Mouse (Mus musculus): ENCODE measurements at regions not wholly inside any gene's neighbourhood (a gene's known extent, or its start where the extent isn't known, plus 50 kb on each side); places are given as distances from the start of the nearest gene placed in this dataset.
A peak's percentile ranks its signal among the peaks of the same experiment; 100 is the strongest.

DNA sequence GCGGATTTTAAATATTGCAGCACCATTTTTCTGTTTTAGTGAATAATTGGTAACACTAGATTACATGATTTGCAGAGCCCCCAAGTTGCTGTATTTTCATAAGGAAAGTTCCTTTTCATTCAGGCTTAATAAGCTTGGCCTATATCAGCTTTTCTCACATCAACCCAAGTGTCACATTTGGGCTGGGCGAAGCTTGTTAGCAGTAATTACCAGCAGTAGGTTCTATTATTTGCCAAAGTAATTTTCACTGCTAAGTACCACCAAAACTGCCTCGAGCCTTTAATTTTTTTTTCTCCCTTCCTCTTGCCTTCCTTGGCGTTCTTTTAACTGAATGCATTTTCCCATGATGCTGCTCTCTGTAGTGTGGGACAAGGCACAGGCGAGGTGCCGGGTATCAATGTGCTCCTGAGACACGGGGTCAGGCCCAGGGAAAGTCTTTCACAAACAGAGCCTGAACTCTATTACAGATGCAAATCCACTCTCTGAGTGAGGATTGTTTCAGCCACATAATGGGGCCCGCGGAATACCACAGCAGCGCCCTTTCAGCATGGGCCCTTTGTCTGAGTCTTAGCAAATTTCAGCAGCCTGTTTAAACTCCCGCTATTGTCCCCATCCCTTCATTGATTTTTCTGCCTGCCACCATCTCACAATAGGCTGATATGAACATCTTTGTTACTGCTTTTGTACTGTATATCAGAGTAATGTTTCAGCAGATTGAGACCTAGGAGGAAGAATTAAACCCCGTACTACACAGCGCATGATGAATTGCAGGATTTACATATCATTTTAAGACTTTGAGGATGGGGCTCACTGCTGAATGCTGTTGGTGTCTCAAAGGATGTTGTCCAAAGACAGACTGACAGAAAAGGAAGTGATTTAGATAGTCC, 205.1 kb upstream of the Epha3 start:
- Histone ChIP-seq H3K4me2 (ENCODE audit: low read depth, low read length, severe bottlenecking) (0 out of 2 replicates have a peak overlapping the region, but pooled peaks have one; percentile 5), H3K27ac (ENCODE audit: low read depth, low read length) (peak overlapping the region; percentile 78), H3K27me3 (ENCODE audit: control insufficient read depth, insufficient read depth, low read length) (no peaks in the 10 kb centered on the region), H3K9me3 (ENCODE audit: control insufficient read depth, low read length) (no peaks in the 10 kb centered on the region), H3K4me1 (replicated peaks; ENCODE audit: control insufficient read depth, insufficient read depth, low read length) (no peaks in the 10 kb centered on the region), H3K9ac (ENCODE audit: low read length) (no peak overlapping the region), H3K36me3 (ENCODE audit: control insufficient read depth, insufficient read depth, low read length) (no peaks in the 10 kb centered on the region), H3K4me3 (ENCODE audit: low read depth, low read length) (no peak overlapping the region)
- ATAC-seq (replicated peaks; ENCODE audit: low FRiP score) (peak; percentile 98), DNase-seq (ENCODE audit: low spot score) (peak; percentile 88)
- WGBS = 8% methylated on average over 13 of the region's 13 CpGs

DNA sequence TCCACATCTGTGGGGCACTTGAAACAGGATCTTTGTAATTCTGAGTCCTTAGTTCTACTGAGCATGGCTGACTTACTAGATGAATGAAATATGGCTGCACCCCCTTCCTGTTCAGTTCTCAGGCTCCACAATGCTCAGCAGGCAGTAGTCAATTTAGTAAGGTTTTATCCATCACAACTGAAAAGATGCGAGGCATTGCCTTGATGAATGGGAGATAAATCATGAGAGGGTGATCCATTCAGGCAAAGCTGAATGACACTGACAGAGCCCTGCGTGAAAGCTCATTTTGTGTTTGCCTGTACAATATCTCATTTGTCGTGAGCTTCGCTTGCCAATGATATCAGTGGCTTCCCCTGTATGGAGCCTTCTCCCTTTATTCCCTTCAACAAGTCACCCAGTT, 198.6 kb upstream of the Epha3 start:
- Histone ChIP-seq H3K36me3 (ENCODE audit: control insufficient read depth, insufficient read depth, low read length) (no peaks in the 10 kb centered on the region), H3K9ac (ENCODE audit: low read length) (no peak overlapping the region), H3K9me3 (ENCODE audit: control insufficient read depth, low read length) (no peaks in the 10 kb centered on the region), H3K4me2 (ENCODE audit: low read depth, low read length, severe bottlenecking) (no peak overlapping the region), H3K4me1 (replicated peaks; ENCODE audit: control insufficient read depth, insufficient read depth, low read length) (no peaks in the 10 kb centered on the region), H3K27me3 (ENCODE audit: control insufficient read depth, insufficient read depth, low read length) (no peaks in the 10 kb centered on the region), H3K27ac (ENCODE audit: low read depth, low read length) (no peak overlapping the region), H3K4me3 (ENCODE audit: low read depth, low read length) (no peak overlapping the region)
- WGBS = 54% methylated on average over 4 of the region's 4 CpGs
- DNase-seq (ENCODE audit: low spot score) (no peak), ATAC-seq (replicated peaks; ENCODE audit: low FRiP score) (no peak)

DNA sequence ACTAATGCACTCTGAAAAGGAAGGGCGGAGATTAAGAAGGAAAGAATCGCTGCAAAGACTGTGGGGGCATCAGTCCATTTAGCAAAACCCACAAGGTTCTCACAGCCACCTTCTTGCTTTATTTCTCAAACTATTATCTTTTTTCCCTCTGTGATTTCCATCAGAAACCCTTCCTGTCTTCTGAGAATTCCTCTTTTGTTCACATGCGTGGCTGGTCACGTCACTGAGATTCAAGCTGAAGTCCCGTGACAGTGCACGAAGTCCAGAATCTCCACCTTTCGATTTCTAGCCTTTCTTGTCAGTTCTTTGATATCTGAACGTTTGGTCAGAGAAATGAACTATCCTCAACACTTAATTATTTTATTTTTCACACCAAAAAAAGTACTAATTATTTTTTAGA, 194.7 kb upstream of the Epha3 start:
- ATAC-seq (replicated peaks; ENCODE audit: low FRiP score) (no peak), DNase-seq (ENCODE audit: low spot score) (no peak)
- no peak overlapping the region for H3K4me2 ChIP-seq (ENCODE audit: low read depth, low read length, severe bottlenecking)
- H3K4me3 ChIP-seq (ENCODE audit: low read depth, low read length) = no peak overlapping the region
- no peak overlapping the region for H3K27ac ChIP-seq (ENCODE audit: low read depth, low read length)
- 64% methylated on average over 8 of the region's 8 CpGs for WGBS
- no peaks in the 10 kb centered on the region for H3K27me3 ChIP-seq (ENCODE audit: control insufficient read depth, insufficient read depth, low read length)
- H3K9ac ChIP-seq (ENCODE audit: low read length) = no peak overlapping the region
- no peaks in the 10 kb centered on the region for H3K36me3 ChIP-seq (ENCODE audit: control insufficient read depth, insufficient read depth, low read length)
- no peaks in the 10 kb centered on the region for H3K9me3 ChIP-seq (ENCODE audit: control insufficient read depth, low read length)
- H3K4me1 ChIP-seq (replicated peaks; ENCODE audit: control insufficient read depth, insufficient read depth, low read length) = no peaks in the 10 kb centered on the region

DNA sequence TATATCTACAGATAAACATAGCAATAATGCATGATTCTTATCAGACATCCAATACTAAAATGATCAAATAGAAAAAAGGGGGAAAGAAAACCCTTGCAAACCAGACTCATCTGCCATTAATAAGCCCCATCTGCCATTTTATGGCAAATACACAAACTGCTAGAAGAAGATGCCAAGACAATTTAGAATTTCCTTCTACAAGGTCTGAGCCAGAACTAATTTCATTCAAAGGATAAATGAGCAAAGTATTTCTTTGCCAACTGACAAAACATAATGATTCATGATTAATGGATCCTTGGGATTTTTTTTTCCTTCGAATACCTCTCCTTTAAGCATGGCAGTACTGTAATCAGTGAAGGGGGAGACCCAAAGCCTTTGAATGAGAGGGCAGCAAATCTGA, 190.4 kb upstream of the Epha3 start:
- Histone ChIP-seq H3K9me3 (ENCODE audit: control insufficient read depth, low read length) (no peaks in the 10 kb centered on the region), H3K9ac (ENCODE audit: low read length) (no peak overlapping the region), H3K4me3 (ENCODE audit: low read depth, low read length) (no peak overlapping the region), H3K27ac (ENCODE audit: low read depth, low read length) (no peak overlapping the region), H3K27me3 (ENCODE audit: control insufficient read depth, insufficient read depth, low read length) (no peaks in the 10 kb centered on the region), H3K36me3 (ENCODE audit: control insufficient read depth, insufficient read depth, low read length) (no peaks in the 10 kb centered on the region), H3K4me2 (ENCODE audit: low read depth, low read length, severe bottlenecking) (no peak overlapping the region), H3K4me1 (replicated peaks; ENCODE audit: control insufficient read depth, insufficient read depth, low read length) (no peaks in the 10 kb centered on the region)
- DNase-seq (ENCODE audit: low spot score) (no peak), ATAC-seq (replicated peaks; ENCODE audit: low FRiP score) (no peak)
- WGBS = 98% methylated on average over 1 of the region's 1 CpGs

DNA sequence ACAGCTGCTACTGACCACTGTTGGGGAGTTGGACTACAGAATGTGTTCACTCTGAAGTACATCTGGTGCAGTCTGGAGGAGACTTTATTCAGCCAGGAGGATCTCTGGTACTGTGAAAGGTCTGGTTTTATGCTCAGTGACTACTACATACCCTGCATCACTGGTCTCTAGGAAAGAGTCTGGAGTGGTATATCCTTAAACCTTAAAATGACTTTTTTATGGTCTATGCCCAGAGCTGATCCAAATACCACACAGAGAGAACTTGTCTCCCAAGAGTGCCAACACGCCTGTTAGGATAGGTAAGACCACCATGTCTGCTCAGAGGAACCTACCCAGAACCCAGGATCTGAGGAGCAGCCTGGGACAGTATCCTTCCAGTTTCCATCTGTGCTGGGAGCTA, 184.1 kb upstream of the Epha3 start:
- no peak overlapping the region for H3K27ac ChIP-seq (ENCODE audit: low read depth, low read length)
- H3K27me3 ChIP-seq (ENCODE audit: control insufficient read depth, insufficient read depth, low read length) = no peaks in the 10 kb centered on the region
- no peak overlapping the region for H3K9ac ChIP-seq (ENCODE audit: low read length)
- no peak overlapping the region for H3K4me3 ChIP-seq (ENCODE audit: low read depth, low read length)
- no peaks in the 10 kb centered on the region for H3K36me3 ChIP-seq (ENCODE audit: control insufficient read depth, insufficient read depth, low read length)
- no peaks in the 10 kb centered on the region for H3K4me1 ChIP-seq (replicated peaks; ENCODE audit: control insufficient read depth, insufficient read depth, low read length)
- H3K4me2 ChIP-seq (ENCODE audit: low read depth, low read length, severe bottlenecking) = no peak overlapping the region
- ATAC-seq (replicated peaks; ENCODE audit: low FRiP score) (no peak), DNase-seq (ENCODE audit: low spot score) (no peak)
- 80% methylated on average over 1 of the region's 1 CpGs for WGBS
- no peaks in the 10 kb centered on the region for H3K9me3 ChIP-seq (ENCODE audit: control insufficient read depth, low read length)

DNA sequence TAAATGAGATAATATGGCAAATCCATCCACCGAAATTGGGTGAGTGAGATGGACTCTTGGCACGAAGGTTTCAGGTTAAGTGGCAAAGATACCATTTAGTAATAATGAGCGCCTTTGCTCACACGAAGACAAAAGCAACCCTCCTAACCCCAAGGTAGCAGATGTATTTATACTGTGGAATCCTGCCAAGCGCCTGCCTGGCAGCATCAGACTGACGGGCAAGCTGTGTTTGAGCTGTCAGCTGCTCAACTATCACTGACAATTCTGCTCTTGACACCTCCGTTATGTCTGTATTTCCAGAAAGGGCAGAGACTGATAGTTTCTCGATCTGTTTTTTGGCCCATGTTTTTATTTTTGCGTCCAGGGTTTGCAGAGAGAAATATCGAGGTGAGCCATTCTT, 169.1 kb upstream of the Epha3 start:
- Histone ChIP-seq H3K4me2 (ENCODE audit: low read depth, low read length, severe bottlenecking) (no peak overlapping the region), H3K27ac (ENCODE audit: low read depth, low read length) (no peak overlapping the region), H3K27me3 (ENCODE audit: control insufficient read depth, insufficient read depth, low read length) (no peaks in the 10 kb centered on the region), H3K4me3 (ENCODE audit: low read depth, low read length) (no peak overlapping the region), H3K36me3 (ENCODE audit: control insufficient read depth, insufficient read depth, low read length) (no peaks in the 10 kb centered on the region), H3K9ac (ENCODE audit: low read length) (no peak overlapping the region), H3K4me1 (replicated peaks; ENCODE audit: control insufficient read depth, insufficient read depth, low read length) (no peaks in the 10 kb centered on the region), H3K9me3 (ENCODE audit: control insufficient read depth, low read length) (no peaks in the 10 kb centered on the region)
- 91% methylated on average over 10 of the region's 10 CpGs for WGBS
- DNase-seq (ENCODE audit: low spot score) (no peak), ATAC-seq (replicated peaks; ENCODE audit: low FRiP score) (no peak)

DNA sequence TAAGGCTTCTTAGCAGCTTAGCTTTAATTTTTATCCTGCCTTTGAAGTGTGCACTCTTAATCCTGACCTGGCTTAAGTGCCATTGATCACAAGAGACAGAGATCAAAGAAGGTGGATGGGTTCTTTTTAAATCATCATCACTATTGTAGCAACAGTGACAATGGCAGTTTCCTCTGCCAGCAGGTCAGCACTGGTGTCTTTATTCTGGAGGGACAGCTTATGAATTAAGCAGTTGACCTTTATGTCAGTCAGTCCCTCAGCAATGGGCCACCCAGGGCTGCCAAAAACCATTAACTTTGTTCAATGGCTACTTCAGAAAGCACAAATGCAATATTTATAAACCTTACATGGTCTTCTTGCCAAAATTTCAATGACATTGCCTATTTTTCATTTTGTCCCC, 160.0 kb upstream of the Epha3 start:
- no peak overlapping the region for H3K27ac ChIP-seq (ENCODE audit: low read depth, low read length)
- H3K4me3 ChIP-seq (ENCODE audit: low read depth, low read length) = no peak overlapping the region
- H3K27me3 ChIP-seq (ENCODE audit: control insufficient read depth, insufficient read depth, low read length) = no peaks in the 10 kb centered on the region
- H3K4me2 ChIP-seq (ENCODE audit: low read depth, low read length, severe bottlenecking) = no peak overlapping the region
- no peak overlapping the region for H3K9ac ChIP-seq (ENCODE audit: low read length)
- H3K36me3 ChIP-seq (ENCODE audit: control insufficient read depth, insufficient read depth, low read length) = no peaks in the 10 kb centered on the region
- H3K9me3 ChIP-seq (ENCODE audit: control insufficient read depth, low read length) = no peaks in the 10 kb centered on the region
- H3K4me1 ChIP-seq (replicated peaks; ENCODE audit: control insufficient read depth, insufficient read depth, low read length) = no peaks in the 10 kb centered on the region
- ATAC-seq (replicated peaks; ENCODE audit: low FRiP score) (no peak), DNase-seq (ENCODE audit: low spot score) (no peak)

DNA sequence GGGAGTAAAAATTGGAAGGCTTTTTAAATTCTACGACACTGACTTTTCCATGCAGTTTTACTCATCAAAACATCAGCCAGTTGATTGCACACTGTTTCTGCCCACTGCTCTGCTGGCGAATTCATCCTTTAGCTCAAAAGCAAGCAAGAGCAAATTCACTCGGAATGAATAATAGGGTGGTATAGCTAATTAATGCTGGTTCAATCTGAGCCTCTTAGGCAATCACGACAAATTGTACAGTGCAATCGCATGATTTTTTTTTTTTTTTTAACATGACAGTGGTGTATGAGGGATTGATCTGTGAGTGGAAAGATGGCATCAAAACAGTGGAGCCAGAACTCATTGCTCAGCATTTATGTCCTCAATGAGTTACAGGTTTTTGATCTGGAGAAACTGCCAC, 136.9 kb upstream of the Epha3 start:
- H3K27me3 ChIP-seq (ENCODE audit: control insufficient read depth, insufficient read depth, low read length) = no peaks in the 10 kb centered on the region
- ATAC-seq (replicated peaks; ENCODE audit: low FRiP score) = no peak

DNA sequence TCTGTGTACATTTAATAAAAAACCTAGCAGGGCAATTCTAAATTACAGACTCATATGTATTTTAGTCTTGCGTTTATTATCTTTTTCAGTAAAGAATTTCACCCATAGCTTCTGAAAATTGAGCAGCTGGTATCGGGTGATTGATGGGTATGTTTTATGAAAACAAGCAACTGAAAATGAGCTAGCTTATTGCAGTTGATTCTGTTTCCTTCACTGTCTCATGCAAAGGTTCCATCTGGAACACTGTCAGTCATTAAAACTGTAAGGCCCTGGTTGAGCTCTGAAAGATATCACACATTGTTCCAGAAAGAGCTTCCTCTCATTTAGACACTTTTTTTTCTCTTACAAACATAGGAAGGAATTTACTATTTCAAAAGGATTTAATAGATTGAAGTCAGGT, 103.4 kb upstream of the Epha3 start:
- H3K27ac ChIP-seq (ENCODE audit: low read depth, low read length) = no peak overlapping the region
- H3K9me3 ChIP-seq (ENCODE audit: control insufficient read depth, low read length) = no peaks in the 10 kb centered on the region
- H3K36me3 ChIP-seq (ENCODE audit: control insufficient read depth, insufficient read depth, low read length) = no peaks in the 10 kb centered on the region
- ATAC-seq (replicated peaks; ENCODE audit: low FRiP score) (no peak), DNase-seq (ENCODE audit: low spot score) (no peak)
- 87% methylated on average over 2 of the region's 2 CpGs for WGBS
- no peaks in the 10 kb centered on the region for H3K4me1 ChIP-seq (replicated peaks; ENCODE audit: control insufficient read depth, insufficient read depth, low read length)
- H3K9ac ChIP-seq (ENCODE audit: low read length) = no peak overlapping the region
- no peak overlapping the region for H3K4me3 ChIP-seq (ENCODE audit: low read depth, low read length)
- H3K27me3 ChIP-seq (ENCODE audit: control insufficient read depth, insufficient read depth, low read length) = no peaks in the 10 kb centered on the region
- no peak overlapping the region for H3K4me2 ChIP-seq (ENCODE audit: low read depth, low read length, severe bottlenecking)

More for the DNA sequence above, 136.9 kb upstream of the Epha3 start:
- Histone ChIP-seq H3K9me3 (ENCODE audit: control insufficient read depth, low read length) (no peaks in the 10 kb centered on the region), H3K27ac (ENCODE audit: low read depth, low read length) (no peak overlapping the region), H3K36me3 (ENCODE audit: control insufficient read depth, insufficient read depth, low read length) (no peaks in the 10 kb centered on the region), H3K9ac (ENCODE audit: low read length) (no peak overlapping the region), H3K4me3 (ENCODE audit: low read depth, low read length) (no peak overlapping the region), H3K4me2 (ENCODE audit: low read depth, low read length, severe bottlenecking) (no peak overlapping the region), H3K4me1 (replicated peaks; ENCODE audit: control insufficient read depth, insufficient read depth, low read length) (no peaks in the 10 kb centered on the region)
- no peak for DNase-seq (ENCODE audit: low spot score)
- WGBS = 83% methylated on average over 5 of the region's 5 CpGs

Measured in forebrain, embryonic 11.5 days (tissue).